Mouse (Mus musculus) gastrocnemius, adult 8-10 months (tissue): Measurements from ENCODE around the gene Slc25a10. TPM values are rescaled to one million over a fixed set of nuclear protein-coding genes. Genes with fewer than 3 reads are reported as not detected.
"Not testable (repeated sequence)": the region's sequence is repeated elsewhere in the genome, so short reads cannot be mapped to it uniquely, and the experiment has no call there.

Source experiments
- DNase-seq, 2 experiments: peaks; one replicate each; pipeline ENCODE4 v3.0.0; 2022; ENCODE audit warnings: low spot score in 2 of 2
- total RNA-seq, 4 experiments: library from RNA; stranded (reverse); gene quantifications; 2 replicates each; pipeline ENCODE4 v1.2.4; 2022

Gene Slc25a10
- total RNA-seq, 4 experiments from 2014 or later = 1.9 to 5.0 (median 3.1) TPM

DNA sequence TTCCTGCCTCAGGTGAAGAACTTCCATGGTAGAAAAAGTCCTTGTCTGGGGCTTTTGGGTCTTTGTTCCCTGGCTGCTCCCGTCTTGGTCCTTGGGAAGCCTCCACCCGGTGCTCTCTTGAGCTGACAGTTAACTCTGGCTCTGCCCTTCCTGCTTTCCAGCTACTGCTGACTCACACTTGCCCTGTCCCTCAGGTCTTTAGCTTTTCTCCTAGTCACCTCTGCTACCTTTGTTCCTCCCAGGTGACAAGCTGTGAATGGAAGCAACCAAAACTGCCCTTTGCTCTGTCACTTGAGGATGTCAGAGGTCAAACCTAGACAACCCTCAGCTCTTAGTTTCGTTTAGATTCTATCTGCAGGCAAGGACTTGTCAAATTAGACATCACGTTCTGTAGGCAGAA, 18.3 kb downstream of the Slc25a10 start:
- no peak for DNase-seq

GRCm38 (mm10) chr11:120510375-120511030, 18.9 kb downstream of the Slc25a10 start:
- DNase-seq = no peak

- DNase-seq = no peak
Observed at GRCm38 (mm10) chr11:120512790-120513453, 21.3 kb downstream of the Slc25a10 start.

DNA sequence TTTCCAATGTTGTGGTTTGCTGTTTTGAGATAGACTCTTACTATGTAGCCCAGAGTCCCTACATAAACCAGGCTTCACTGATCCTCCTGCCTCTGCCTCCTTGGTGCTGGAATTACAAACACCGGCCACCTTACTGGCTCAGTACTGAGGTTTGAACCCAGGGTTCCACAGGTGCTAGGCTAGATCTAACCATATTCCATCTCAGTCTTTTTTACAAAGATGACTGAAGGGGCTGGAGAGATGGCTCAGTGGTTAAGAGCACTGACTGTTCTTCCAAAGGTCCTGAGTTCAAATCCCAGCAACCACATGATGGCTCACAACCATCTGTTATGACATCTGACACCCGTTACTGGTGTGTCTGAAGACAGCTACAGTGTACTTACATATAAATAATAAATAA, 22.6 kb downstream of the Slc25a10 start:
- DNase-seq = not testable (repeated sequence)

DNA sequence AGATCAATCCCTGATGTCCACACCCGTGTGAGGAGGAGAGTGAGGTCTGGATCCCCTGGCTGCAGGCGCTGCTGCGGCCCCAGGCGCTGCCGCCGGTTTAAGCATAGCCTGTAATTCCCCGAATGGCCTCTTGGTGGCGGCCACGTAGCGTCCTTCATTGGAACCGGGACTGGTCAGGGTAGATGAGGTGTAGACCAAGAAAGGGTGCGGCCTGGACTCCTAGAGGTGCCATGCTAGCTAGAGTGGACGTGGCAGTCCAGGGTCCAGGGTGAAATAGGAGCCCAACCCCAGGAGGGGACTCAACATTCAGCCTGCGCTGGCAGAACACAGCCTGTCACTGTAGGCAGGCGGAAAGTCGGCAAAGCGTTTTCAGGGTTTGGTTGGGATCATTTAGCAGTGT, 24.0 kb downstream of the Slc25a10 start:
- peak; percentile 76 to 83 for DNase-seq

DNA sequence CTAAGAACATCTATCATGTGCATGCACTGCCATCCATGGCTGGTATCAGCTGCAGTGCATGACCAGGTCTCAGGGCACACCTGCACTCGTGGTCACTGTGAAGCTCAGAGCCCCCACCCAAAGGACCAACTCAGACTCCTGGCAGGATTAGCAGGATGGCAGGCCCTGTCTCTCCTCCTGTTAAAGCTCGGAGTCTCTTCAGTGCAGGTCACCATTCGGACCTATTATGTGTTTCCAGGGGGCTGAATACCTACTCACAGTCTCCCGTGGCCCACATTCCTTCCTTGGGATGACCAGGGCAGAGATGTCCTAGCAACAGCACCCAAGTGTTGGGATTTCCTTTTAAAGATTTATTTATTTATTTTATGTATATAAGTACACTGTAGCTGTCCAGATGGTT, 25.5 kb downstream of the Slc25a10 start:
- no peak for DNase-seq

GRCm38 (mm10) chr11:120518027-120518426, 26.4 kb downstream of the Slc25a10 start:
- peak in 1 of 2 experiments; percentile 37 for DNase-seq

- DNase-seq = no peak
Observed at GRCm38 (mm10) chr11:120518558-120518957, 26.9 kb downstream of the Slc25a10 start.

GRCm38 (mm10) chr11:120519738-120520137, 28.1 kb downstream of the Slc25a10 start:
- DNase-seq = peak; percentile 54 to 71

- no peak for DNase-seq
Observed at GRCm38 (mm10) chr11:120520498-120520897, 28.9 kb downstream of the Slc25a10 start.

GRCm38 (mm10) chr11:120520967-120521540, 29.4 kb downstream of the Slc25a10 start:
- peak; percentile 74 to 84 for DNase-seq

DNA sequence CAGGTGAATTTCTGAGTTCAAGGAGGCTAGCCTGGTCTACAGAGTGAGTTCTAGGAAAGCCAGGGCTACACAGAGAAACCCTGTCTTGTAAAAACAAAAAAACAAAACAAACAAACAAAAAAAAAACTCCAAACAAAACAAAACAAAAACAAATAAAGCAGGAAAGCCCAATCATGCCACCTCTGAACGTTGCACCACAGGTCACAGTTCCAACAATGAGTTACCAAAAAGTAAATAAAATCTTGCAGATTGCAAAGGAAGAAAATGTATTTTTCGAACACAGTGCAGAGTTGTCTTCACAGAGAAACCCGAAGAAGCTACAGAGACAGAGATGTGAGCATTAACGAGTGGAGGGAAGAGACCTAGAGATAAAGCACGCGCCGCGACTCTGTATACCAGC, 30.9 kb downstream of the Slc25a10 start:
- DNase-seq = no peak

DNA sequence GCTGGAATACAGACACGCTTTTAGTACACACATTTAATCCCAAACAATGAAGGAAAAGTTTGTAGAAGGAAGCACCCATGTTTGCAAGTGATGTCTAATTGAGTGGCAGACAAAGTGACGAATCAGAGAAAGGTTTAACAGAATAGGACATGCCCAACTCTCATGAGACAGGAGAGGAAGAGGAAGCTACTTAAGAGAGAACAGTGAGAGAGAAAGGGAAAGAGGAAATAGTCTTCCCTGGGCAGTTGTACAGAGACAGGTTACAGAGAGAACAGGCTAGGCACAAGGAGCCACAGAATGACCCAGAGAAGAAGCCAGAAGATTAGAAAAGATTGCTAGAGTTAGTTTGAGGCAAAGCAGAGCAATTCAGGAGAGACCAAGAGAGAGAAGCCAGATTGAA, 34.3 kb downstream of the Slc25a10 start:
- no peak for DNase-seq

GRCm38 (mm10) chr11:120527690-120528354, 36.2 kb downstream of the Slc25a10 start:
- DNase-seq = no peak

DNA sequence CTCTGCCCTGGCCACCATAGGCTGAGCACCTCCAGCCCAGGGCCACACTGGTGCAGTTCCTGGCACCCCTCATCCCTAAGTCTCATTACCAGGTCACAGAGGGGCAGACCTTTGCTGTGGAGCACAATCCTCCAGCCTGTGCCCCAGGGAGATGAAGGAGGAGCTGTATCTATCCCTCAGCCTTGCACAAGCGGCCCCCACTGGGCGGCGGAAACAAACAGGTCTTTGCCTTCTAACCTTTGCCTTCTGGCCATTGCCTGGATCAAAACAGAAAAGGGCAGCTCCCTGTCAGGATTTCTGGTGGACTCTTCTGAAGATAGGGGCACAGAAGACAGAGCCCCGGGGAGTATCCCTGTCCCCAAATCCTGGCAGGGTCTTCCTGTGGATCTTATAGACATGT, 37.3 kb downstream of the Slc25a10 start:
- no peak for DNase-seq

DNA sequence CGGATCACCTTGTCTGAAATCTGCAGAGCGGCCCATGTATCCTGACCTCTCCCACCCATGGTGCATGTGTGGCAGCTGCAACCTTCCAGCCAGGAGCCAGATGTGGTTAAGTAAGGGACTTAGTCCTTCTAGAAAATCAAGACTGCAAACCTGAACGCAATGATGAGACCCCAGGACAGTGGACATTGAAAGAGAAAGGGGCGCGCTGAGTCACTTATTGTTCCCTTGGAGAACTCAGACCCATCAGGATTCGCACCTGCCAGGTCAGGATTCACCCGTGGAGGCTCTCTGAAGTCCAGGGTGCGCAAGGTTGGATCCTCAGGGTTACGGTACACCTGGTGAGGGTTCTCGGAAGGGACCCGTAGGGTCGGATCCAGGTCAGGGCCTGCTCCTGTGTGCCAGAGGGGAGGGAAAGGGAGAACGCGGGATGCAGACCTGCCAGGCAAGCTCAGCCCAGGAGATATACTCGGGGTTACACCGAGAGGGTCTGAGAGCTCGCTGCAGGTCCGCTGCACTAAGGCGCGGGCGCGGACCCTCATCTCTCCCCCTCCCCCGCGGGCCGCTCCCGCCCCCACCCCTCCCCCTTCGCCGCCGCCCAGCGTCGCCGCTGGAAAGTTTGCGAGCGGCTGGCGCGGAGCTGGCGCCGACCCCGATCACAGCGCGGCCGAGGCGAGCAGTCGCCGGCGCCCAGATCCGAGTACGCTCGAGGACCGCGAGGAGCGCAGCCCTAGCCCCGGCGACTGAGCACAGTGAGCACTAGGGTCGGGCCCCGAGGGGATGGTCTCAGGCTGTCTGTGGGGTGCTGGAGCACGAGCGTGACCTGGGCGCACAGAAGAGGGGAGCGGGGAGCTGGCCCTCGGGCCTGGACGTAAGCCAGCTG, 38.7 kb downstream of the Slc25a10 start, which contains the start of gene Gcgr:
TSS of gene Gcgr (plus strand) at position 615 of the 880 bp plus-strand sequence.
- DNase-seq = no peak

- DNase-seq = no peak
Observed at GRCm38 (mm10) chr11:120531646-120532045, 40.0 kb downstream of the Slc25a10 start.

DNA sequence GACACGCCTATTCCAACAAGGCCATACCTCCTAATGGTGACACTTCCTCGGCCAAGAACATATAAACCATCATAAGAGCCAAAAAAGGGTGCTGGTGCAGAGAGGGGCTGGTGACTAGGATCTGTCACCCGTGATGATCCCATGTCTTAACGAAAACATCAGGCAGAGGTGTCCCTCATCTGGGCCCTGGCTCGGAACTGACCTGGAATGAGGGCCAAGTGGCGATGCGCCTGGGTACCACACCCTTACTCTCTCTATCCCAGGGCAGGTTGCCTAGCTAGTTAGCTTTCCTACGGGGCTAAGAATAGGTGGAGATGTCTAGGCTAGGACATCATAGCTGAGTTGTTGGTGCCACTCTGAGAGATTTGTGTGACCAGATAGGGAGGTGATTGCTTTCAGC, 42.5 kb downstream of the Slc25a10 start:
- DNase-seq = no peak

GRCm38 (mm10) chr11:120535145-120535544, 43.5 kb downstream of the Slc25a10 start:
- no peak for DNase-seq

- no peak for DNase-seq
Observed at GRCm38 (mm10) chr11:120535804-120536203, 44.2 kb downstream of the Slc25a10 start.

- DNase-seq = peak; percentile 81 to 91
Observed at GRCm38 (mm10) chr11:120538485-120538884, 46.8 kb downstream of the Slc25a10 start.
